Mouse (Mus musculus) limb, embryonic 14.5 days (tissue): ENCODE data around the gene Amt. TPM values are rescaled to one million over a fixed set of nuclear protein-coding genes. Genes with fewer than 3 reads are reported as not detected.

ENCODE experiments used
- ATAC-seq: fragments of 200-750 bp; cut with Nextera tagmentation; 2 replicates; pipeline ENCODE4 v1.8.0; 2017; ENCODE audit warnings: low read depth, moderate number of reproducible peaks, moderate TSS enrichment; ENCODE audit not compliant: low FRiP score
- DNase-seq: peaks from one replicate; pipeline ENCODE4 v3.0.0-alpha.2; 2015; ENCODE audit warnings: low spot score
- H3K27ac ChIP-seq: fragments of 300-500 bp; sonication (generic); replicated peaks from 2 replicates; pipeline ENCODE4 v1.5.1; 2014; ENCODE audit warnings: low read depth, mild to moderate bottlenecking, low read length, moderate library complexity, mixed read lengths
- H3K27me3 ChIP-seq: fragments of 300-500 bp; sonication (generic); 2 replicates; pipeline ENCODE4 v1.6.1; 2014; ENCODE audit warnings: low read length, mixed read lengths; ENCODE audit not compliant: control insufficient read depth, insufficient read depth
- H3K36me3 ChIP-seq: fragments of 300-500 bp; sonication (generic); 2 replicates; pipeline ENCODE4 v1.6.1; 2014; ENCODE audit warnings: mild to moderate bottlenecking, low read length, moderate library complexity, mixed read lengths; ENCODE audit not compliant: control insufficient read depth, insufficient read depth
- H3K4me1 ChIP-seq: fragments of 300-500 bp; sonication (generic); 2 replicates; pipeline ENCODE4 v1.6.1; 2014; ENCODE audit warnings: antibody characterized with exemption, low read length, mixed read lengths; ENCODE audit not compliant: control insufficient read depth, insufficient read depth
- H3K4me2 ChIP-seq: fragments of 300-500 bp; sonication (generic); replicated peaks from 2 replicates; pipeline ENCODE4 v1.6.1; 2014; ENCODE audit warnings: low read depth, mild to moderate bottlenecking, low read length, moderate library complexity; ENCODE audit not compliant: severe bottlenecking
- H3K4me3 ChIP-seq: fragments of 300-500 bp; sonication (generic); replicated peaks from 2 replicates; pipeline ENCODE4 v1.5.1; 2014; ENCODE audit warnings: low read length
- H3K9ac ChIP-seq: fragments of 300-500 bp; sonication (generic); 2 replicates; pipeline ENCODE4 v1.6.1; 2014; ENCODE audit warnings: mild to moderate bottlenecking, low read depth, low read length, moderate library complexity; ENCODE audit not compliant: severe bottlenecking
- H3K9me3 ChIP-seq: fragments of 300-500 bp; sonication (generic); 2 replicates; pipeline ENCODE4 v1.6.1; 2016; ENCODE audit warnings: low read length; ENCODE audit not compliant: control insufficient read depth
- POLR2A ChIP-seq: fragments of 200-500 bp; IDR thresholded peaks from 2 replicates; pipeline ENCODE4 v1.8.0; 2012; ENCODE audit warnings: inconsistent platforms, mild to moderate bottlenecking, moderate library complexity, borderline replicate concordance; ENCODE audit not compliant: insufficient read depth, insufficient read length; ENCODE audit errors: extremely low read depth
- WGBS: fragments of 180-500 bp; shearing (Covaris S2); extraction: QIAGEN DNeasy Blood & Tissue Kit; methylation state at CpG from one replicate; pipeline ENCODE4 v1.1.7; 2014; 5-methylcytosine and 5-hydroxymethylcytosine counted together
- polyA plus RNA-seq, 2 experiments: library from polyadenylated mRNA; depleted of rRNA in 1 of 2; stranded (reverse) in 1 of 2; unstranded in 1 of 2; fragments of >200 nt; fragmentation: Nextera tagmentation in 1 of 2; extraction: Ambion mirVana in 1 of 2; gene quantifications; 2 replicates each; pipeline versions ENCODE4 v1.2.1 to v1.2.3; 2012 to 2014

The Amt gene
- polyA plus RNA-seq, 2 experiments: 6.9 to 28.2 TPM

DNA sequence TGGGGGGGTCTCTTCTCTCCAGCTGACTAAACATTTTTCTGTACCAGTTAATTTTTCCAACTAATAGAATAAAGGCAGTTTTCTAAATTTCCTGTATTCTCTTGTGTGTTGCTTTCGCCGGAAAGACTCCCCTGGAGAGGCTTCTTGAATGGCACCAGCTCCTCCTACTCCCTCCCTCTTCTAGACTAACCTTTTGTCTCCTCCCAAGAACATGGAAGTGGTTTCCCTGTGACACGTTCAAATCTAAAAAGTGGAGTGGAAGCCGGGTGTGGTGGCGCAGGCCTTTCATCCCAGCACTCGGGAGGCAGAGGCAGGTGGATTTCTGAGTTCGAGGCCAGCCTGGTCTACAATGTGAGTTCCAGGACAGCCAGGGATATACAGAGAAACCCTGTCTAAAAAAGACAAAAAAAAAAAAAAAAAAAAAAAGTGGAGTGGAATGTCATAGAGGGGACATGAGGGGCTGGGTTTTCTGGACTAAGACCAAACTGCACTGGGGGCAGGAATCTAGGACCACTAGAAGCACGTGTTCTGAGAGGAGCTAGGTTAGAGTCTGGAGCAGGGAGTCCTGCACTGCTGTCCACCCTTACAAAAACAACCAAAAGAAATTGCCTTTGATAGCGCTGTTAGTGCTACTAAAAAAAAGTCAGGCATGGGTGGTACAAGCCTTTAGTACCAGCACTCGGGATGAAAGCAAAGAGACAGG, 41.3 kb downstream of the Amt start:
- Histone ChIP-seq H3K9ac (peak overlapping the region; percentile 84; the same call in 1 of the 2 replicates), H3K27me3 (no peaks in the 10 kb centered on the region), H3K27ac (peak overlapping the region; percentile 95), H3K36me3 (peaks cover 36% of the 10 kb centered on the region), H3K4me2 (peak overlapping the region; percentile 82), H3K4me1 (peaks cover 16% of the 10 kb centered on the region), H3K9me3 (no peaks in the 10 kb centered on the region), H3K4me3 (no peak overlapping the region)
- ATAC-seq (no peak), DNase-seq (no peak)
- TF ChIP-seq POLR2A: no peak
- 69% methylated on average over 10 of the region's 10 CpGs for WGBS

- Histone ChIP-seq H3K4me1 (peaks cover 16% of the 10 kb centered on the region), H3K9ac (peak overlapping the region; percentile 84; the same call in 1 of the 2 replicates), H3K4me3 (peak overlapping the region; percentile 78), H3K4me2 (peak overlapping the region; percentile 82), H3K27me3 (no peaks in the 10 kb centered on the region), H3K9me3 (no peaks in the 10 kb centered on the region), H3K27ac (peak overlapping the region; percentile 95), H3K36me3 (peaks cover 31% of the 10 kb centered on the region)
- ATAC-seq: peak; percentile 12; the same call in 1 of the 2 replicates
- 16% methylated on average over 6 of the region's 6 CpGs for WGBS
- no peak for TF ChIP-seq POLR2A
- DNase-seq: no peak
These were observed 41.9 kb downstream of the Amt start for GRCm38 (mm10) chr9:108338551-108338885.

GRCm38 (mm10) chr9:108338886-108339781, 42.5 kb downstream of the Amt start, which contains the start of gene Gpx1:
Gene Gpx1, plus strand, starts transcription at chr9:108338903.
- peak within 1 kb of the TSS; percentile 84 for H3K9ac ChIP-seq
- H3K9me3 ChIP-seq: no peaks in the 10 kb centered on the region
- under 1% methylated on average over 49 of the region's 49 CpGs for WGBS
- DNase-seq (peak; percentile 96), ATAC-seq (peak; percentile 98)
- peaks cover 25% of the 10 kb centered on the region for H3K36me3 ChIP-seq
- peak within 1 kb of the TSS; percentile 82 for H3K4me2 ChIP-seq
- H3K4me3 ChIP-seq: peak within 1 kb of the TSS; percentile 78
- TF ChIP-seq POLR2A: peak; percentile 98; the same call in 1 of the 2 replicates
- H3K4me1 ChIP-seq: peaks cover 16% of the 10 kb centered on the region
- peak within 1 kb of the TSS; percentile 95 for H3K27ac ChIP-seq
- no peaks in the 10 kb centered on the region for H3K27me3 ChIP-seq

GRCm38 (mm10) chr9:108339886-108340257, 43.2 kb downstream of the Amt start:
- H3K4me2 ChIP-seq: peak overlapping the region; percentile 82
- no peaks in the 10 kb centered on the region for H3K27me3 ChIP-seq
- H3K9me3 ChIP-seq: no peaks in the 10 kb centered on the region
- DNase-seq (no peak), ATAC-seq (no peak)
- H3K4me1 ChIP-seq: peaks cover 16% of the 10 kb centered on the region
- peak overlapping the region; percentile 84 for H3K9ac ChIP-seq
- no peak for TF ChIP-seq POLR2A
- peaks cover 18% of the 10 kb centered on the region for H3K36me3 ChIP-seq
- H3K27ac ChIP-seq: peak overlapping the region; percentile 95
- peak overlapping the region; percentile 78 for H3K4me3 ChIP-seq
- 8% methylated on average over 20 of the region's 20 CpGs for WGBS
